Mouse (Mus musculus): Measurements from ENCODE around the gene Kifc3.

Gene Kifc3

GRCm38 (mm10) chr8:95079305-95079704, 123.3 kb downstream of the Kifc3 start:
- DNase-seq (ENCODE audit: low read depth, low spot score): no peak

- DNase-seq (ENCODE audit: low read depth, low spot score): no peak
Measured at GRCm38 (mm10) chr8:95078055-95078454, 124.6 kb downstream of the Kifc3 start.

GRCm38 (mm10) chr8:95076151-95076550, 126.5 kb downstream of the Kifc3 start:
- no peak for DNase-seq (ENCODE audit: low read depth, low spot score)

- DNase-seq (ENCODE audit: low read depth, low spot score): no peak
Measured at GRCm38 (mm10) chr8:95075504-95075903, 127.1 kb downstream of the Kifc3 start.

- peak; percentile 50 for DNase-seq (ENCODE audit: low read depth, low spot score)
Measured at GRCm38 (mm10) chr8:95067582-95067981, 135.0 kb downstream of the Kifc3 start.

- peak; percentile 89 for DNase-seq (ENCODE audit: low read depth, low spot score)
Measured at GRCm38 (mm10) chr8:95064531-95064930, 138.1 kb downstream of the Kifc3 start.

GRCm38 (mm10) chr8:95059812-95060533, 142.6 kb downstream of the Kifc3 start:
- DNase-seq (ENCODE audit: low read depth, low spot score): no peak

GRCm38 (mm10) chr8:95058661-95059060, 144.0 kb downstream of the Kifc3 start:
- no peak for DNase-seq (ENCODE audit: low read depth, low spot score)

GRCm38 (mm10) chr8:95056414-95056813, 146.2 kb downstream of the Kifc3 start:
- no peak for DNase-seq (ENCODE audit: low read depth, low spot score)

- no peak for DNase-seq (ENCODE audit: low read depth, low spot score)
Measured at GRCm38 (mm10) chr8:95054927-95055510, 147.6 kb downstream of the Kifc3 start, which contains the start of gene Drc7. TSS of gene Drc7 (plus strand) at chr8:95055103.

- DNase-seq (ENCODE audit: low read depth, low spot score): no peak
Measured at GRCm38 (mm10) chr8:95054438-95054837, 148.2 kb downstream of the Kifc3 start.
